Mouse (Mus musculus) ovary, postnatal 14 days (tissue): ENCODE results near the gene Prim2.

Experiments used
- DNase-seq: peaks from one replicate; pipeline ENCODE4 v3.0.0; 2022; ENCODE audit warnings: low spot score

The Prim2 gene

DNA sequence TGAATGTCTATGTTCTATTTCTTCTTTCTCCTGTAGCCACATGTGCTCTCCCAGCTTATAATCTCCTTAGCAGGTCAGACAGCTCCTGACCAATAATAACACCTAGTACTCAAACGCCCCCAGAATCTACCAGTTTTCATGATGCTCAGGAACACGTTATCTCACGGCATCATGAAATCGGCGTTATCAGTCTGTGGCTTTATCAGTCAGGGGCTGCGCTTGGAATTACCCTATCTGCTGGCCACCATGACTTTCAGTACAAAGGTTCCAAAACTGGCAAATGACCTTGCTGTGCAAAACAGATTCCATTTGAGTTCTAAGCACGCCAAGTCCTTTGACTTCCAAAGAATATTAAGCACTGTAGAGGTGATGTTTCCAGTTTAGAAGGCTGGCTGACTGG is 127.9 kb downstream of the Prim2 start:
- no peak for DNase-seq

- DNase-seq, result no peak
Observed at GRCm38 (mm10) chr1:33537948-33538347, 131.6 kb downstream of the Prim2 start.

GRCm38 (mm10) chr1:33536272-33537004 is 133.2 kb downstream of the Prim2 start:
- no peak for DNase-seq

DNA sequence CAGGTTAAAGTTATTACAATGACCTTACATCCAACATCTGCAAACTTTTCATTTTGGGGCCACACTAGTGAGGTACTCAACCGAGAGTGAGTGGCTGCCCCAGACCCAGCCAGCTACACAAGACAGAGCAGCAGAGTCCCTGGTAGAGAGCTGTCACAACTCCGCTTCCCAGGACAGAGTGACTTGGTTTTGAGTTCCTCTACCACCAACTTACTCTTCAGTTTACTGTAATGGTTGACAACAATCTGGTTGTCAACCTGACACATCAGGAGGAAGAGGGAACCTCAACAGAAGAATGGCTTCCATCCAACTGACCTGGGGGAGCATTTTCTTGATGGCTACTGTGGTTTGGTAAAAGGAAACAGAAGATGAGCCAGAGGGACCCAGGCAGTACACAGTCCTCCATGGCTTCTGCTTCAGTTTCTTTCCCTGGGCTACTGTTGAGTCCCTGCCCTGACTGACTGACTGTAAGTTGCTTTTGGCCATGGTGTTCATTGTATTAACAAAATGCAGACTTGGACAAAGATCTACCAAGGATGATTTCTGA is 134.4 kb downstream of the Prim2 start:
- no peak for DNase-seq

- DNase-seq, result no peak
Observed at GRCm38 (mm10) chr1:33531860-33532259, 137.7 kb downstream of the Prim2 start.

GRCm38 (mm10) chr1:33531097-33531856 is 138.3 kb downstream of the Prim2 start:
- DNase-seq, result no peak

GRCm38 (mm10) chr1:33530491-33530890 is 139.1 kb downstream of the Prim2 start:
- no peak for DNase-seq

GRCm38 (mm10) chr1:33529543-33530232 is 139.9 kb downstream of the Prim2 start:
- no peak for DNase-seq

DNA sequence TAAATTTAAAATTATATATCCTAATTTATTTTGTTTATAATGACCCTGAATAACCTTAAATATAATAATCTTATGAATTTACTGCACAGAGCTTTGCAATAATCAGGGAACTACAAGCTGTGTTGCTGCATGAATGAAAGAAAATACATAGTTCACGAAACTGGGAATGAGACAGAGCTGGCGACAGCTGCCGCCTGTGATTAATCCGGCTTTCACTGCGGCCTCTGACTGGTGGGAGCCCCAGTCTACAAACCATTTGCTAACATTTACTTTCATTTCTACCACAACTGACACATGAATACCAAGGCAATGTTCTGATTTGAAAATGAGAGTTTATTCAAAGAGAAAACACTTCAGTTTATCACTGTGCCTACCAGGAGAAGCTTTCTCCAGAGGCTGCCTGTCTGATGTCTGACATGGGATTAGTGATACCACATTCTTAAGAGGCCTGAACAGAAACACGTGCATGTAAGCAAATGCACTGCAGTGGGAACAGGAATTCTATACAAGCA is 142.2 kb downstream of the Prim2 start:
- no peak for DNase-seq

DNA sequence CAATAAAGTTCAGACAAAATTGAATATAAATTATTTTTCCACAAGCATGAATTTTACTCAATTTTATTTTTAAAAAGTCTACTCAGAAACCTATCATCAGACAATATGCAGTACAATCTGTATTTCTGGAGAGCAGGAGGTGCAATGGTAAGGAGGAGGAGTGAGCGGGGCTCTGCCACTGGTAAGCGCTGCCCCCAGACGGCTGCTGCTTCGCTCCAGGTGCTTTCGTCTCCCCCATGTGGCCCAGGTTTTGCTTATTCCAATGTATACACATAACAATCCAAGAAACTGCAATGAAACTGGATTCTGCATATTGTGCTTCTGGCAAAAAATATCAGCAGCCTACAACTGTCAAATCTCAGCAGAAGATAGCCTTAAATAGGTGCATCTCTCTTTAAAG is 146.4 kb downstream of the Prim2 start:
- DNase-seq, result no peak

DNA sequence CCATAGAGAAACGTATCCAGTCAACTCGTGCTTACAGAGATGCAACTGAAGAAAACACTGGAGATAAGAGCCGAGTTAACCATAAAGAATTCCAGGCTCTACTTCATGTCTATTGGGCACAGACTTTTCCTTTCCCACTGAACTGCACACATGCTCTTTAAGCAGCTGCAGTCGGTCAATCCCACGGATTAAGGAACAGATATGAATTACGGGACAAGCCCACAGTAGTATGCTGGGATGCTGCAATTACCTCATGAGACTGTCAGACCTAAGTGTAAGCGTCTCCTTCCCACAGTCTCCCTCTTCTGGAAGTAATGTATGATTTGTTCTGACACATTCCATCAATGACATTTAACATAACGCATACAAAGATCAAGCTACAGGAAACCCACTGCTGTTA is 154.5 kb downstream of the Prim2 start:
- DNase-seq, result no peak

GRCm38 (mm10) chr1:33511310-33511709 is 158.3 kb downstream of the Prim2 start:
- DNase-seq, result no peak

DNA sequence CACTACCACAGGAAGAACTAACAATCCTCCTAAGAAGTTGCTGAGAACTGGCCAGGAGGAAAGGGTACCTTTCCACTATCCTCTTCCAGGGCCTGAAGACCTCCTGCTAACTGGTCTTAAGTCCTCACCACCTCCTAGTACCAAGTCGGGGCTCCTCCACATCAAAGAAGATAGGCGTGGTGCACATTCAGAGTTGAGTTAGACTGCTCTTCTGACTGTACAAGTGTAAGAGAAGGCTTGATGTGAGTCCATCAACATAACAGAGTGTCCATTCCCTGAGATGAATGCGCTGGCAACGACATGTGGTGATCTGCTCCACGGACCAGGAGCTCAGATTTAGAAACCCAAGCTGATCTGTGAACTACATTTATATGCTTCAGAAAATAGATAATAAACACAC is 165.2 kb downstream of the Prim2 start:
- DNase-seq, result no peak

GRCm38 (mm10) chr1:33502890-33503289 is 166.7 kb downstream of the Prim2 start:
- no peak for DNase-seq

DNA sequence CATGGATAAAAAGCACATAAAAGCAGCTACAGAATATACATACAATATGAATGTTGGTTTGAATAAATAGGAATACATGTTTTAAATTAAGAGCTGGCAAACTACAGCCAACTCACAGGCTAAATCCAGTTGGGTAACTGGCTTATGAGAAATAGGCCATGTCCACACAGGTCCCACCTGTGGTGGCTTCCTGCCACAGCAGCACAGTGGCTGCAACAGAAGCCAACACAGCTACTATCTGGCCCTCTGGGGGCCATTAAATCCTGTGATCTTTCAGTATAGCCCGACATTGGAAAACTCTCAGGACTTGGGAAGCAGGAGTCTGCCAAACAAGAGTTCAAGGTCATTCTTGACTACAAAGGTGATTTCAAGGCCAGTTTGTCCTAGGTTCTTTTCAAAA is 167.3 kb downstream of the Prim2 start:
- no peak for DNase-seq

DNA sequence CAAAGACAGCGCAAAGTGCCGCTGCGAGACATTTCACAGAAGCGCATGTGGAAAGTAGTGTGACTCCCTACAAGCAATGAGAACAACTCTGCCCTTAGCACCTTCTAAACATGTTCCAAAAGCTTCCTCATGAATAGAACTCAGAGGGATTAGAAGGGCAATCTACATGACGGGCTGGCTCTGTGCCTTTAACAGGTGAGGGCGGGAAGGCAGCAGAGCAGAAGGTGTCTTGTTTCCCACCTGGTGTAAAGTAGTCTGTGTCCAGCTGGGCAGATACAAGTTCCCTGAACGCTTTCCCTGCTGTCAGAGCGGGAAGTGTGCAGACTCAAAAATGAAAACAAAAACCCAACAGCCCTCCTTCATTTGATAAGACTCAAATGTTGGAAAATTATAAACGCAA is 169.5 kb downstream of the Prim2 start:
- no peak for DNase-seq

DNA sequence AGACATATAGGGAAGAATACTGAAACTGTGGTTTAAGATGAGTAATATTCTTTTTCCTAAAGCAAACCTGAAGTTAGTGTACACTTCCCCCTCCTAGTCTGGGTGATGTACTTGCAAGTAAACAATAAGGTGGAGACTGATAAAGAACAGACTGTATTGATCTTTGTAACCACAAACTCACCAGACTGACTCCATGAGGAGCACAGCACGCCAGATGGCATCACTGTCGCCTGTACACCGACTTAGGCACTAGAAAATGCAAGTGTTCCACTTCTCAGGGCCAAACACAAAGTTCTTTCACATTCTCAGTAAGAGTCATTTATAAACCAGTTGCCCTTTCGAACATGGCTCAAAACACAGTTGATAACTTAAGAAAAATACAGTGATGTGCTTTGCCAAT is 170.0 kb downstream of the Prim2 start:
- no peak for DNase-seq

DNA sequence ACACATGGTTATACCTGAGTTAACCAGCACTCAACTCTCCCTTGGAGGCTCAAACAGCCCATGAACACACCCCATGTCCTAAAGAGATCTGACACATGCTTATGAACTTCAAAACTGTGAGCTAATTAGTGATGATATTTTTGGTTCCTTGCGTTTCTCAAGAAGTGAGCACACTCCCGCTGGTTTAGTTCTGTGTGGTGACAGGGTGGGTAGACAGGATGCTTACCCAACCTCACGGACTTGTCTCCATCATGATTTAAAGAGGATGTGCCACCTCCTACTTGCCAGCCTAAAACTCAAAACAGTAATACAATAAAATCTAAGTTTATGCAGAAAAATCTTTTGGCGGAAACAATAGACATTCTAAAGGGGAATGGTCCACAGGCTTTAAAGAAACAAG is 173.5 kb downstream of the Prim2 start:
- DNase-seq, result no peak

- DNase-seq, result no peak
Observed at GRCm38 (mm10) chr1:33495586-33495985, 174.0 kb downstream of the Prim2 start.

GRCm38 (mm10) chr1:33495203-33495553 is 174.4 kb downstream of the Prim2 start:
- DNase-seq, result no peak

DNA sequence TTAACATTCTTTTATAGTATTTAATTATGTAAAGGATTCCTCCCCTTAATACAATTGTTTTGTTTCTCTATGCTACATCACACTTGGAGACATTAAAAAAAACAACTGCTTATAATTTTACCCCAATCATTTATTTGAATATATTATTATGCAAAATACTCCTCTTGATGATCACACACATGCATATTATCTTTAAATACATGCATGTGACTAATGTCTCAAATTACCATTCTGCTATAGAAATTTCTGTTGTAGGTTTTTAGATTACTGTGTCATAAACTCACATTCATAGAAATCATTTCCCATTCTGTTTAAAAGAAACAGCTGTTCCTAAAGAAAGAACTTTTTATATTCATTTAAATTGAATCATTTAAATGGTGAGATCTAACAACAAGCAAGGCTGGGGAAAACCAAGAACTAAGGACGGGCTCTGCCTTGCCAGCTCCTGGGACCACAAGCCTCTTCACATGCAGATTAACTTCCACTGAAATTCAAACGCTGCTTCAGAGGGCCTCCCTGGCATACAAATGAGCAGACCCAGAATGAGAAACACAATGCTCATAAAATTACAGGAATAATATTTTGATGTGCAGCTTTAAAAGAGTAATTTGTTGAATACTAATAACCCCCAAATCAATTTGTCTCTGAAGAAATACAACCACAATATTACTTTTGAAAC is 174.9 kb downstream of the Prim2 start:
- no peak for DNase-seq

GRCm38 (mm10) chr1:33490220-33490619 is 179.4 kb downstream of the Prim2 start:
- DNase-seq, result no peak
